Mouse (Mus musculus) midbrain, embryonic 12.5 days (tissue): ENCODE results near the gene Tifa. TPM values are rescaled to one million over a fixed set of nuclear protein-coding genes. Genes with fewer than 3 reads are reported as not detected.

Experiments used
- ATAC-seq: fragments of 200-750 bp; cut with Nextera tagmentation; 2 replicates; pipeline ENCODE4 v1.8.0; 2017; ENCODE audit warnings: low read depth, moderate TSS enrichment, moderate library complexity; ENCODE audit not compliant: low FRiP score
- H3K27ac ChIP-seq: fragments of 300-500 bp; sonication (generic); replicated peaks from 2 replicates; pipeline ENCODE4 v1.5.1; 2016; ENCODE audit warnings: mild to moderate bottlenecking
- H3K27me3 ChIP-seq: fragments of 300-500 bp; sonication (generic); 2 replicates; pipeline ENCODE4 v1.6.1; 2016; ENCODE audit warnings: mild to moderate bottlenecking
- H3K36me3 ChIP-seq: fragments of 300-500 bp; sonication (generic); 2 replicates; pipeline ENCODE4 v1.6.1; 2016
- H3K4me1 ChIP-seq: fragments of 300-500 bp; sonication (generic); 2 replicates; pipeline ENCODE4 v1.6.1; 2016
- H3K4me2 ChIP-seq: fragments of 300-500 bp; sonication (generic); replicated peaks from 2 replicates; pipeline ENCODE4 v1.6.1; 2016; ENCODE audit warnings: mild to moderate bottlenecking, moderate library complexity
- H3K4me3 ChIP-seq: fragments of 300-500 bp; sonication (generic); 2 replicates; pipeline ENCODE4 v1.5.1; 2016; ENCODE audit warnings: mild to moderate bottlenecking
- H3K9ac ChIP-seq: fragments of 300-500 bp; sonication (generic); replicated peaks from 2 replicates; pipeline ENCODE4 v1.6.1; 2016; ENCODE audit warnings: mild to moderate bottlenecking, moderate library complexity
- H3K9me3 ChIP-seq: fragments of 300-500 bp; sonication (generic); 2 replicates; pipeline ENCODE4 v1.6.1; 2016; ENCODE audit warnings: mild to moderate bottlenecking
- WGBS: fragments of 180-500 bp; shearing (Covaris S2); methylation state at CpG from one replicate; pipeline ENCODE4 v1.1.7; 2016; 5-methylcytosine and 5-hydroxymethylcytosine counted together
- polyA plus RNA-seq: library from polyadenylated mRNA; unstranded; fragments of >200 nt; fragmentation: Nextera tagmentation; extraction: Ambion mirVana; gene quantifications from 2 replicates; pipeline ENCODE4 v1.2.1, GENCODE M21; 2016

Gene Tifa
- polyA plus RNA-seq, 1 experiment from 2014 or later: 3.4 TPM

- H3K4me1 ChIP-seq: peaks cover 16% of the 10 kb centered on the region
- WGBS: 0% methylated on average over 34 of the region's 36 CpGs
- H3K9me3 ChIP-seq: no peaks in the 10 kb centered on the region
- no peaks in the 10 kb centered on the region for H3K36me3 ChIP-seq
- peak overlapping the region; percentile 59 for H3K9ac ChIP-seq
- peak overlapping the region; percentile 60 for H3K4me3 ChIP-seq
- H3K27ac ChIP-seq: no peak overlapping the region
- H3K27me3 ChIP-seq: peaks cover 65% of the 10 kb centered on the region
- H3K4me2 ChIP-seq: peak overlapping the region; percentile 78
- ATAC-seq: peak; percentile 62
These were observed 840 bp downstream of the Tifa start for GRCm38 (mm10) chr3:127790234-127791055.

GRCm38 (mm10) chr3:127791056-127791483 lies 1.5 kb downstream of the Tifa start:
- H3K4me3 ChIP-seq: peak overlapping the region; percentile 60
- ATAC-seq: no peak
- H3K9me3 ChIP-seq: no peaks in the 10 kb centered on the region
- peaks cover 58% of the 10 kb centered on the region for H3K27me3 ChIP-seq
- peak overlapping the region; percentile 78 for H3K4me2 ChIP-seq
- no peak overlapping the region; the same call in 1 of the 2 replicates for H3K9ac ChIP-seq
- no peaks in the 10 kb centered on the region for H3K36me3 ChIP-seq
- H3K27ac ChIP-seq: no peak overlapping the region
- WGBS: 2% methylated on average over 15 of the region's 15 CpGs
- peaks cover 16% of the 10 kb centered on the region for H3K4me1 ChIP-seq

- Histone ChIP-seq H3K36me3 (no peaks in the 10 kb centered on the region), H3K9me3 (no peaks in the 10 kb centered on the region), H3K4me3 (peak overlapping the region; percentile 60; the same call in 1 of the 2 replicates), H3K4me1 (peaks cover 16% of the 10 kb centered on the region), H3K27me3 (peaks cover 52% of the 10 kb centered on the region), H3K27ac (no peak overlapping the region), H3K4me2 (peak overlapping the region; percentile 78; the same call in 1 of the 2 replicates), H3K9ac (no peak overlapping the region)
- ATAC-seq: no peak
- 56% methylated on average over 4 of the region's 4 CpGs for WGBS
These were observed 2.3 kb downstream of the Tifa start for GRCm38 (mm10) chr3:127791595-127792561.

- ATAC-seq: no peak
- Histone ChIP-seq H3K27ac (no peak overlapping the region), H3K9me3 (no peaks in the 10 kb centered on the region), H3K4me1 (peaks cover 16% of the 10 kb centered on the region), H3K4me2 (no peak overlapping the region), H3K36me3 (no peaks in the 10 kb centered on the region), H3K27me3 (peaks cover 42% of the 10 kb centered on the region), H3K4me3 (no peak overlapping the region), H3K9ac (no peak overlapping the region)
- WGBS: 67% methylated on average over 7 of the region's 7 CpGs
These were observed 3.4 kb downstream of the Tifa start for GRCm38 (mm10) chr3:127793022-127793421.

GRCm38 (mm10) chr3:127795762-127796161 lies 6.2 kb downstream of the Tifa start:
- no peaks in the 10 kb centered on the region for H3K36me3 ChIP-seq
- H3K4me2 ChIP-seq: no peak overlapping the region
- no peak overlapping the region for H3K27ac ChIP-seq
- 96% methylated on average over 3 of the region's 3 CpGs for whole genome bisulfite sequencing
- H3K9ac ChIP-seq: no peak overlapping the region
- H3K9me3 ChIP-seq: no peaks in the 10 kb centered on the region
- no peak overlapping the region for H3K4me3 ChIP-seq
- peaks cover 16% of the 10 kb centered on the region for H3K27me3 ChIP-seq
- peaks cover 7% of the 10 kb centered on the region for H3K4me1 ChIP-seq
- no peak for ATAC-seq

- H3K27me3 ChIP-seq: peaks cover 13% of the 10 kb centered on the region
- WGBS: 97% methylated on average over 7 of the region's 7 CpGs
- H3K27ac ChIP-seq: no peak overlapping the region
- peaks cover 2% of the 10 kb centered on the region for H3K4me1 ChIP-seq
- H3K4me3 ChIP-seq: no peak overlapping the region
- ATAC-seq: no peak
- no peak overlapping the region for H3K9ac ChIP-seq
- no peak overlapping the region for H3K4me2 ChIP-seq
- no peaks in the 10 kb centered on the region for H3K36me3 ChIP-seq
- H3K9me3 ChIP-seq: no peaks in the 10 kb centered on the region
These were observed 6.7 kb downstream of the Tifa start for GRCm38 (mm10) chr3:127796271-127796670.

DNA sequence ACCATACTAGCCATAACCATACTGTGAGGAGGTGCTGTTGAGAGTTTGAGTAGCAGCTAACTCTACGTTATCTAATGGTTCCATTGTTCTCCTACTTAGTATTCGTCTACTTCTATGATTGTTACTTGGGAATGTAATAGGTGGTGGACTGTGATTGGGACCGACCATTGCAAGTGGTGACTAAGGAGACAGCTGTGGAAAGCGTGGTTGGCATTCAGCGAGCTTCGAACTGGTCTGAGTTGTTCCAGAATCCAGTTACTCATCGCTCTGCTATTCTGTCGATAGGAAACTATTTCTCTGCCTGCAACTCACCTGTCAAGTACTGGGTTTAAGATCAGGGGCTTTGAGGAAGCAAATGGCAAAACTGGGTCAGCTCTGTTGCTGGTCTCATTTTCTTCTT lies 11.6 kb downstream of the Tifa start:
- H3K27me3 ChIP-seq: no peaks in the 10 kb centered on the region
- 95% methylated on average over 8 of the region's 8 CpGs for WGBS
- H3K27ac ChIP-seq: no peak overlapping the region
- peaks cover 5% of the 10 kb centered on the region for H3K36me3 ChIP-seq
- H3K4me1 ChIP-seq: no peaks in the 10 kb centered on the region
- no peaks in the 10 kb centered on the region for H3K9me3 ChIP-seq
- H3K4me3 ChIP-seq: no peak overlapping the region
- ATAC-seq: no peak
- no peak overlapping the region for H3K4me2 ChIP-seq
- no peak overlapping the region for H3K9ac ChIP-seq

GRCm38 (mm10) chr3:127802814-127803213 lies 13.2 kb downstream of the Tifa start:
- no peak overlapping the region for H3K4me2 ChIP-seq
- H3K9ac ChIP-seq: no peak overlapping the region
- H3K4me1 ChIP-seq: no peaks in the 10 kb centered on the region; the same call in 1 of the 2 replicates
- no peaks in the 10 kb centered on the region for H3K9me3 ChIP-seq
- no peak for ATAC-seq
- no peak overlapping the region for H3K27ac ChIP-seq
- no peaks in the 10 kb centered on the region for H3K27me3 ChIP-seq
- peaks cover 16% of the 10 kb centered on the region for H3K36me3 ChIP-seq
- WGBS: 47% methylated on average over 8 of the region's 8 CpGs
- no peak overlapping the region for H3K4me3 ChIP-seq

DNA sequence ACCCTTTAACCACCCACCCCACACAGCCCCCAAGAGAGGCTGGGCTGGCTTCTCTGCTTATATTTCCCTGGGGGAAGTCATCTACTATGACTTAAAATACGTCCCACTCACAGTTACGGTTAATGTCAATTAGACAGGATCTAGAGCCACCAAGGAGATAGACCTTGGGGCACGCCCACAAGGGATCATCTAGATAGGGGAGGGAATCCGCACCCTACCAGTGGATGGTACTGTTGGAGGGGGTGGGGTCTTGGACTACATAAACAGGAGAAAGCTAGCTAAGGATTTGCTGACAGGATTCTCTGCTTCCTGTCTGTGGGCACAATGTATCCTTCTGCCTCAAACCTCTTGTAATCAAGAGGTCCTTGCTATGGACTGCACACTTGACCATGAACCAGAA lies 14.8 kb downstream of the Tifa start:
- 90% methylated on average over 4 of the region's 4 CpGs for WGBS
- no peaks in the 10 kb centered on the region for H3K9me3 ChIP-seq
- no peak overlapping the region for H3K4me2 ChIP-seq
- no peaks in the 10 kb centered on the region for H3K27me3 ChIP-seq
- no peak overlapping the region for H3K4me3 ChIP-seq
- H3K27ac ChIP-seq: no peak overlapping the region
- H3K36me3 ChIP-seq: peaks cover 30% of the 10 kb centered on the region
- no peak overlapping the region for H3K9ac ChIP-seq
- no peaks in the 10 kb centered on the region; the same call in 1 of the 2 replicates for H3K4me1 ChIP-seq
- ATAC-seq: no peak

DNA sequence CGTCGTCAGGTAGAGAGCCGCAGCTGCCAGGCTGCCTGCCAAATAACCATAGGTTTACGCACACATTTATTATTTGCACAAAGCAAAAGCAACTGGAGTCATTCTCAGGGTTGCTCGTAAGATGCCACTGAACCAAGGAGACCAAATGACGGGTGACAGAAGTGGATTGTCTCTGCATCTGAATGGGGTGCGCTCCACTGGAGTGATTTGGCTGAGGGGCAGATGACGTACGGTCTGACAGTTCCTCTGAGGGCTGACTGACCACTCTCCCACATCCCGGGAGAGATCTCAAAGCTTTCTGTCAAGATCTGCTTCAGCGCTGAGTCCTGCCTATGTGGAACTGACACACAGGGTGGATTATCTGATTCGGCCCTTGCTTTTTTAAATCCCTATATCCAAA lies 15.5 kb downstream of the Tifa start:
- no peak overlapping the region for H3K4me3 ChIP-seq
- H3K4me2 ChIP-seq: no peak overlapping the region
- no peaks in the 10 kb centered on the region; the same call in 1 of the 2 replicates for H3K4me1 ChIP-seq
- H3K36me3 ChIP-seq: peaks cover 36% of the 10 kb centered on the region
- no peak for ATAC-seq
- 70% methylated on average over 12 of the region's 12 CpGs for WGBS
- H3K9me3 ChIP-seq: no peaks in the 10 kb centered on the region
- H3K27ac ChIP-seq: no peak overlapping the region
- no peaks in the 10 kb centered on the region for H3K27me3 ChIP-seq
- H3K9ac ChIP-seq: no peak overlapping the region

DNA sequence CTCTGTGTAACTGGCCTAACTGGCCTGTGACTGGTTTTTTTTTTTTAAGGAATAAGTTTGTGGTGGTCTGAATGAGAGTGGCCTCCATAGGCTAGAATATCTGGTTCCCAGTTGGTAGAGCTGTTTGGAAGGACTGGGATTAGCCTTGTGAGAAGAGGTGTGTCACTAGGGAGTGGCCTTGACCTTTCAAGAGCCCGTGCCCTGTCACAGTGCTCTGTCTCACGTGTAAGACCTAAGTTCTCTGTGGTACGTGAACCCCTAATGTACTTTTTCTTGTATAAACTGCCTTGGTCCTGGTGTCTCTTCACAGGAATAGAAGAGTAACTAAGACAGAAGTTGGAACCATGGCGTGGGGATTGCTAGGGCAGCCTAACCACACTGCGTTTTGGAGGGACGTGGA lies 16.4 kb downstream of the Tifa start:
- no peak overlapping the region for H3K4me2 ChIP-seq
- H3K27ac ChIP-seq: no peak overlapping the region; the same call in 1 of the 2 replicates
- no peak overlapping the region for H3K4me3 ChIP-seq
- ATAC-seq: no peak
- no peaks in the 10 kb centered on the region; the same call in 1 of the 2 replicates for H3K4me1 ChIP-seq
- no peaks in the 10 kb centered on the region for H3K9me3 ChIP-seq
- H3K9ac ChIP-seq: no peak overlapping the region
- H3K36me3 ChIP-seq: peaks cover 43% of the 10 kb centered on the region
- 96% methylated on average over 6 of the region's 6 CpGs for WGBS
- H3K27me3 ChIP-seq: no peaks in the 10 kb centered on the region

- no peaks in the 10 kb centered on the region for H3K27me3 ChIP-seq
- no peak overlapping the region for H3K4me2 ChIP-seq
- no peak overlapping the region for H3K27ac ChIP-seq
- ATAC-seq: peak; percentile 38; the same call in 1 of the 2 replicates
- no peak overlapping the region for H3K4me3 ChIP-seq
- no peaks in the 10 kb centered on the region; the same call in 1 of the 2 replicates for H3K4me1 ChIP-seq
- 55% methylated on average over 5 of the region's 5 CpGs for WGBS
- H3K36me3 ChIP-seq: peaks cover 54% of the 10 kb centered on the region
- H3K9ac ChIP-seq: no peak overlapping the region
- H3K9me3 ChIP-seq: no peaks in the 10 kb centered on the region
These were observed 18.2 kb downstream of the Tifa start for GRCm38 (mm10) chr3:127807846-127808245.
